12 mouse cellular contexts compared by ENCODE assay signal in the genomic region with DNA sequence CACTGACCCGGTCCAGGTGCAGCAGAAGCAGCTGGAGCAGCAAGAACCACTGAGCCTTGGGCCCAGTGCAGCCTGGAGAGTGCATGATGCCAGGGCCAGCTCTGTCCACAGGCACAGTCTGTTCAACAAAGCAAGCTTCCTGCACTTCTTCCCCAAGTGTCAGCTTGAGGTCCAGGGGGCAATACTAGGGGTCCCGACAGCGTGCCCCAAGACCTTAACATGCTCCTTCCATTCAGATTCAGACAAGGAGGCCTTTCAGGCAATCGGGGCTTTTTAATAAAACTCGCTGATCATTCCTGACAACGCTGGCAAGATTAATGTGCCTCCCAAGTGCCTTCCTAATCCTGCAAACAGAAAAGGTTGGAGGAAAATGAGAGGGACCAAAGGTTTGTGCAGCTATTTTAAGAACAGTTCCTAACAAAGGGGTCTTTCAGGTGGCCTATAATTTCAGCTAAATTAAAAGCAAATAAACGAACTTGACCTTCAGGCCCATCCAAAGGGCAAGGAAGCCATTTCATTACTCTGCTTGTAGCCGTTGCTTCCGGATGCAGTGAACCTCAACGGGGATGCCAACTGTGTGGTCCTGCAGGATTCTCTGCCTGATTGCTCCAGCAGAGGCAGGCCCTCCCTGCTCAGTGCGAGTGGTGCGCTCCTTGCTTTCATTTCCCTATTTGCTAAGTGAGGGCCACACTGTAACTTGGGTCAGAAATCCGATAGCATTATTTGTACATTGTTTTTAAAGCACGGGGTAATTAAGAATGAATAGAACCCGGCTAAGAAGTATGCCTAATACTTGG. TPM values are rescaled to one million over a fixed set of nuclear protein-coding genes. Genes with fewer than 3 reads are reported as not detected.
DNase-seq lines count a peak whose midpoint lies in the region; ATAC-seq and TF ChIP-seq lines count a peak whose summit lies in the region.
"Had no signal": no experiment of that assay in that cellular context is flagged by ENCODE, and none has a peak within 500 bp of the region (broad histone marks: within the 10 kb centered on the region; RNA-seq: fewer than 3 reads in every experiment).

No protein-coding gene starts in this region.

- H3K4me2 ChIP-seq in hindbrain, embryonic 16.5 days (ENCODE audit: low read length) = no peak overlapping the region
- no peak overlapping the region for H3K4me2 ChIP-seq in midbrain, embryonic 11.5 days
- H3K4me2 ChIP-seq in intestine, embryonic 15.5 days (replicated peaks) = no peak overlapping the region

- no peaks in the 10 kb centered on the region; the same call in 1 of the 2 replicates for H3K4me1 ChIP-seq in hindbrain, embryonic 16.5 days (ENCODE audit: control insufficient read depth, insufficient read depth, low read depth, low read length)
- peaks cover 8% of the 10 kb centered on the region for H3K4me1 ChIP-seq in midbrain, embryonic 11.5 days (ENCODE audit: control insufficient read depth, insufficient read depth, low read length)
- no peaks in the 10 kb centered on the region for H3K4me1 ChIP-seq in lung, adult 2 months (ENCODE audit: control insufficient read depth, insufficient read depth, low read length)
- H3K4me1 ChIP-seq in intestine, embryonic 15.5 days (replicated peaks) = no peaks in the 10 kb centered on the region

- H3K27ac ChIP-seq in hindbrain, embryonic 16.5 days (ENCODE audit: low read depth, low read length) = peak overlapping the region; percentile 29; the same call in 1 of the 2 replicates
- peak overlapping the region; percentile 31 for H3K27ac ChIP-seq in midbrain, embryonic 11.5 days (ENCODE audit: low read depth, low read length)
- H3K27ac ChIP-seq in intestine, embryonic 15.5 days = no peak overlapping the region

- peak; percentile 65; the same call in 1 of the 2 replicates for ATAC-seq in hindbrain, embryonic 16.5 days
- ATAC-seq in midbrain, embryonic 11.5 days (ENCODE audit: low FRiP score) = peak; percentile 81; the same call in 1 of the 2 replicates
- no peak for ATAC-seq in intestine, embryonic 15.5 days
- ATAC-seq: lung, postnatal 0 days had no signal

- no peak for TF ChIP-seq POLR2A in lung, adult 2 months (IDR thresholded peaks at IDR 0.05; ENCODE audit: borderline replicate concordance, extremely low read depth, low read depth, low read length)

- H3K27me3 ChIP-seq in hindbrain, embryonic 16.5 days (replicated peaks; ENCODE audit: control insufficient read depth, insufficient read depth, low read length) = no peaks in the 10 kb centered on the region
- H3K27me3 ChIP-seq in midbrain, embryonic 11.5 days (ENCODE audit: control insufficient read depth, insufficient read depth, low read length) = no peaks in the 10 kb centered on the region
- H3K27me3 ChIP-seq in intestine, embryonic 15.5 days (replicated peaks) = no peaks in the 10 kb centered on the region

- H3K4me3 ChIP-seq in hindbrain, embryonic 16.5 days (ENCODE audit: low read length) = no peak overlapping the region
- no peak overlapping the region for H3K4me3 ChIP-seq in midbrain, embryonic 11.5 days (ENCODE audit: low read depth, low read length)
- H3K4me3 ChIP-seq in lung, adult 2 months (replicated peaks; ENCODE audit: extremely low read depth, low read depth, low read length) = no peak overlapping the region
- no peak overlapping the region for H3K4me3 ChIP-seq in intestine, embryonic 15.5 days (replicated peaks)

- intact Hi-C loops in left cerebral cortex, postnatal 4 days (cut with DNase I) = no loop called here

- 37% methylated on average over 15 of the region's 15 CpGs for WGBS in hindbrain, embryonic 16.5 days
- 43% methylated on average over 15 of the region's 15 CpGs for WGBS in midbrain, embryonic 11.5 days
- WGBS in lung, adult 2 months = 41% methylated on average over 15 of the region's 15 CpGs
- 45% methylated on average over 15 of the region's 15 CpGs for WGBS in intestine, embryonic 15.5 days

- TF ChIP-seq CTCF in lung, adult 2 months (IDR thresholded peaks at IDR 0.05; ENCODE audit: insufficient read depth, low read length) = no peak

- no peak overlapping the region for H3K9ac ChIP-seq in hindbrain, embryonic 16.5 days (ENCODE audit: low read depth, low read length)
- H3K9ac ChIP-seq in midbrain, embryonic 11.5 days (ENCODE audit: low read length) = no peak overlapping the region
- no peak overlapping the region for H3K9ac ChIP-seq in intestine, embryonic 15.5 days

- no peaks in the 10 kb centered on the region for H3K36me3 ChIP-seq in hindbrain, embryonic 16.5 days (ENCODE audit: control insufficient read depth, insufficient read depth, low read length)
- H3K36me3 ChIP-seq in midbrain, embryonic 11.5 days (ENCODE audit: control insufficient read depth, insufficient read depth, low read length) = no peaks in the 10 kb centered on the region
- H3K36me3 ChIP-seq in intestine, embryonic 15.5 days = no peaks in the 10 kb centered on the region

- peak; percentile 4 for DNase-seq in R1 (ENCODE audit: low read depth, low spot score)
- peak; percentile 82 for DNase-seq in embryo, embryonic 11 days
- DNase-seq in midbrain, embryonic 11.5 days (ENCODE audit: low spot score, missing footprints) = no peak
- DNase-seq in left cerebral cortex, postnatal 4 days = no peak
- DNase-seq in lung, adult 2 months = no peak
- DNase-seq: adrenal gland, postnatal 10 days; cerebellum, postnatal 36 days; thymus, adult 2 months had no signal

- no peaks in the 10 kb centered on the region for H3K9me3 ChIP-seq in hindbrain, embryonic 16.5 days (ENCODE audit: control insufficient read depth, low read length)
- H3K9me3 ChIP-seq in midbrain, embryonic 11.5 days (ENCODE audit: control insufficient read depth, low read length) = no peaks in the 10 kb centered on the region
- H3K9me3 ChIP-seq in intestine, embryonic 15.5 days = no peaks in the 10 kb centered on the region

RNA-seq across cellular contexts. Expression of a gene that starts 31.2 kb away (rescaled TPM):
- 2.2 TPM in 2 replicates for polyA plus RNA-seq in hindbrain, embryonic 16.5 days (2015; fragmentation: Nextera tagmentation; extraction: Ambion mirVana)
- polyA plus RNA-seq in midbrain, embryonic 11.5 days (2014; fragmentation: Nextera tagmentation; extraction: Ambion mirVana) = 7.3 and 8.2 TPM in 2 replicates
- 1 to 10 TPM; 3.6 to 4.0 TPM for total RNA-seq in left cerebral cortex, postnatal 4 days (2021)
- 4.1 TPM in 2 replicates for polyA plus RNA-seq in lung, adult 2 months (2012; rRNA removed)
- polyA plus RNA-seq in intestine, embryonic 15.5 days (2015; fragmentation: Nextera tagmentation; extraction: Ambion mirVana) = 6.4 and 6.6 TPM in 2 replicates
- total RNA-seq: hematopoietic stem cell, adult 5-6 weeks had no signal

Comparison
In these comparisons a context has a peak if more than half of its experiments do, and no peak if none do; other contexts are left out.
1. DNase-seq: peak in R1 (single experiment) and embryo, embryonic 11 days (single experiment); none in midbrain, embryonic 11.5 days (single experiment), left cerebral cortex, postnatal 4 days (single experiment) and lung, adult 2 months (single experiment).